Mouse (Mus musculus): ENCODE results near the gene Tmem200b.

Gene Tmem200b

GRCm38 (mm10) chr4:131910237-131910994, 11.2 kb upstream of the Tmem200b start:
- DNase-seq (ENCODE audit: low spot score): no peak

DNA sequence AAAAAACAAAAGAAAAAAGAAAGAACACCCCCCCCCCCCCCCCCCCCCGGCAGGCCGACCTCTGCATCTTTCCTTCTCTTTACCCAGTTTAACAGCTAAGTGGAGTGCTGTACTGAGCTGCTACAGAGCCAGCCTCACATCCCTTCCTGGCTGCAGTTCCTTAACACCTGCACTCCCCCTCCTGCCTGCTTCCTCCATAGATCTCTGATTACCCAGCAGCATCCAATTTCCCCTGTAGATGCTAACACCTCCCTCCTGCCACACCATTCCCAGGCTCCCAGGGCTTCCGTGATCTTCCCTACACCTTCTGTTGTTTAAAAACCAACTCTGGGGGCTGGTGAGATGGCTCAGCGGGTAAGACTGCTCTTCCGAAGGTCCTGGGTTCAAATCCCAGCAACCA, 10.1 kb upstream of the Tmem200b start:
- DNase-seq (ENCODE audit: low spot score): no peak

- no peak for DNase-seq (ENCODE audit: low spot score)
These were observed 8.0 kb upstream of the Tmem200b start for GRCm38 (mm10) chr4:131913526-131913925.

GRCm38 (mm10) chr4:131914046-131914643, 7.4 kb upstream of the Tmem200b start:
- no peak for DNase-seq (ENCODE audit: low spot score)

GRCm38 (mm10) chr4:131914891-131915469, 6.6 kb upstream of the Tmem200b start:
- DNase-seq (ENCODE audit: low spot score): no peak

GRCm38 (mm10) chr4:131915821-131916328, 5.7 kb upstream of the Tmem200b start:
- DNase-seq (ENCODE audit: low spot score): no peak

- peak; percentile 65 for DNase-seq (ENCODE audit: low spot score)
These were observed 5.1 kb upstream of the Tmem200b start for GRCm38 (mm10) chr4:131916425-131916824.

GRCm38 (mm10) chr4:131917010-131917555, 4.5 kb upstream of the Tmem200b start:
- DNase-seq (ENCODE audit: low spot score): no peak

DNA sequence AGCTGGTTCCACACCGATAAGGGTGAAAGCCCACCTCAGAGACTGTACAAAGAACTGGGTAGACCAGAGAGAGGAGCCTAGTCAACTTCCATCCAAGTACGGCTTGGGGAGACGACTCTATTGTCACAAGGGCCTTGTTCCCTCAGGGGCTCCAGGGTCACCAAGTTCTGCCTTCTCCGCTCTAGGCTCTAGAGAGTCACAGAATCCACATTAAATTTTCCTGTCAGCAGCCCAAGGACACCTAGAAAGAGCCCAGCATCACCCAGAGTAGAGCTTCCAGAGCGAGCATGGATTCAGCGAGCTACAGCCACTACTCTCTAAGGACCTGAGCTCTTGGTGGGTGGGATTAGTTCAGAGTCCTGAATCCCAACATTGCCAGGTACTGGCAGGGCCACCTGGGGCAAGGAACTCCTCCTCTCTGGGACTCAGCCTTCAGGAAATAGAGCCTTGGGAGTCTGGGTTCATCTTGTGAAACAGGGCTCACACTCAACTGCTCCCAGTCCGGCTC, 3.5 kb upstream of the Tmem200b start:
- DNase-seq (ENCODE audit: low spot score): no peak

DNA sequence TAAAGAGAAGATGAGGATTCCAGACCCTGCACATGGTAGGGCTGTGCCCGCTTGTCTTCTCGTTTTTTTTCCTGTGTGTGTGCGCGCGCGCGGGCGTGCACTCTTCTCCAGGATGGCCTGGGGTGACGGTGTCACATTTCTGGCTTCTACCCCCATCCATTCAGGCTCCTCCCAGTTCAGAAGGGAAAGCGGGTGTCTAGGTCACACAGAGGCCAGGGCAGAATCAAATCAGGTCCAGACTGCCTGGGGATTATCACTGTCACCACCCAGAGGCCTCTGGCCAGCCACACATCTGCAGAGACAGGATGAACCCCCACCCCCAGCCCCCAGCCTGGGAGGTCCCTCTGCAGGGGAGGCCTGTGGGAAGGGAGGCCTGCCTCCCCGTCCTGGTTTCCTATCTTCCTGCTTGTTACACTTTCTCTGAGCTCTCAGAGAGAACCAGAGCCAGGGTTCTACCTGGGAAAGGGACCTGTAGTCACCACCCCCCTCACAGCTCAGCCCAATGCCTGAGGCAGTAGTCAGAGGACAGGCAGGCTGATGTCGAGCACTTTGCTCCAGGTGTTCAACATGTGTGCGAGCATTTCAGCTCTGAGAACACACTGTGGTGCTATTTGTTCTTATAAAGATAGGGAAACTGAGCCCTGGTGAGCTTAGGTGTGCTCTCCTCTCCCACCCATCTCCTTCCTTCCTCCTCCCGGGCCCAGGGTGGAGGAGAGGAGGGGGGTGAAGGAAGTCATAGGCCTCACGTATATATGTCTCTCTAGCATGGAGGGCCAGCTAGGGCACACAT, 2.7 kb upstream of the Tmem200b start:
- DNase-seq (ENCODE audit: low spot score): no peak

DNA sequence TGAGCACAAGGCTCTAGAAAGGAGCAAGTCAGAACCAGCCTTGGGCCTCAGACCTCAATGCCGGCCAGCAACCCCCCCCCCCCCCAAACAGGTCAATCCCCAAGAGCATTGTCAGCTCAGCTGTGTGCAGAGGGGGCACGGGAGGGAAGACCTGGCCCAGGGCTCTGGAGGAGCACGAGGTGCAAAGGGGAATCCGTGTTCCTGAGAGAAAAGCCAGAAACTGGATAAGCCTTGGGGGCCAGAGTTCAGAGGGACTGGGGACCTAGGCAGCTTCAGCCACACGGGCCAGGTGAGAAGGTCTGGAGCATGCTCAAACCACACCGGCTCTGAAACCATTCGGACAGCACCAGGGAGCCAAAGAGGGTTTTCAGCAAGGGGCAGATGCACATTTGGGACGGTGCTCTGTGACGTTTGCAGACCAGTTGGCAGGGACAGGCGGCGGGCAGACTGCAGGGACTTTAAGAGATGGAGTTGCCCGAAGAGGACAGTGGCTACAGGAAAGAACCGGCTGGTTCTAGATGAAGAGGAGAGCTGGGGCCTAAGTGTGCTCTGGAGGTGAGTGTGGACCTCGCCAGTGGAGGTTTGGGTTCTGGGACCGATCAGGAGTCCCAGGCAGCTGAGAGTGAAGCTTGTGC, 1.9 kb upstream of the Tmem200b start:
- no peak for DNase-seq (ENCODE audit: low spot score)

DNA sequence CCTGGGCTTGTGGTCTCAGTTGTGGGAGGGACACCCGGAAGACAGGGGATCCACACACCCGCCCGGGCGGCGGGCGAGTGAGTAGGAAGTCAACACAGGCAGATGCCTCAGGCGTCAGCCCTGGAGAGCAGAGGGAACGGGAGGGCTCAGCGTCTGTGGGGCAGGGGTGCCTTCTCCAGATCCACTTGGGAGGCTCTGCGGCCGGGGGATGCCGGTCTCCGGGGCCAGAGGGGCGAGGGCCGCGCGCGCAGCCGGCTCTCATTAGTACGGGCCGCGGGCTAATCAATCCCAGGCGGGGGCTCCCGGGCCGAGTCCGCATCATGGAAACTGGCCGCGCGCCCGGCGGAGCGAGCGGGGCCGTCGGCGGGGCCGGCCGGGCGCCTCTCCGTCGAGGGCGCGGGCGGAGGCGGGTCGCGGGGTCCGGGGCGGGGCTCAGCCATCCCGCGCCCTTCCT, 1.4 kb upstream of the Tmem200b start:
- no peak for DNase-seq (ENCODE audit: low spot score)

- no peak for DNase-seq (ENCODE audit: low spot score)
These were observed 798 bp upstream of the Tmem200b start for GRCm38 (mm10) chr4:131920595-131921351.

- no peak for DNase-seq (ENCODE audit: low spot score)
These were observed 833 bp downstream of the Tmem200b start for GRCm38 (mm10) chr4:131922404-131922803.

DNA sequence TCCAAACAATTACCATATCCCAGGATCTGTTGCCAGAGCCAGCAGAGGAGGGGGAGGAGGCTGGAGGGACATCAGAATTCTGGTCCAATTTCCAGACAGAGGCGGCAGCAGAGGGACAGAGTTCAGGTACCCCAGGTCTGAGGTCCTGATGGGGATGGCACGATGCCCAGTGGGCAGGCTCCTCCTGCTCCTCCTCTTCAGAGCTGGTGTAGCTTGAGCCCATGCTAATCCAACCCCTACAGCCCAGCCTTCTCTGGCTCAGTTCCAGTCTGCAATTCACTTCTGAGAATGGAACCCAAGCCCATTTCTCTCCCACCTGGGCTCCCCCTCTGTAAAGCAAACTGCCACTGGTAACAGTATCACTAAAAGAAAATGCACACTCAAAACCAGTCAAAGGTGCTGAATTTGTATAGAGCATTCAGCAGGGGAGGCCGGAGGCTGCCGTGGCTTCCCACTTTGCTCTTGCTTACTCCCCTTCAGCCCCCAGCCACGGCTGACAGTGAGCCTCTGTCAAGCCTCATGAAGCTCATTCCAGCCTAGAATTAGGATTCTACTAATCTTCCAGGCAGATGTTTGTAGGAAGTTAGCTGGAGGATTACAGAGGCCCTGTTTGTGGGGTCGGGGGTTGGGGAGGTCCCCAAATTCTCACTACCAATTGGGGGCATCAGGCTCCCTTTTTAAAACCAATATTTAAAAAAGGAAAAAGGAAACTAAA, 2.7 kb downstream of the Tmem200b start:
- DNase-seq (ENCODE audit: low spot score): no peak

DNA sequence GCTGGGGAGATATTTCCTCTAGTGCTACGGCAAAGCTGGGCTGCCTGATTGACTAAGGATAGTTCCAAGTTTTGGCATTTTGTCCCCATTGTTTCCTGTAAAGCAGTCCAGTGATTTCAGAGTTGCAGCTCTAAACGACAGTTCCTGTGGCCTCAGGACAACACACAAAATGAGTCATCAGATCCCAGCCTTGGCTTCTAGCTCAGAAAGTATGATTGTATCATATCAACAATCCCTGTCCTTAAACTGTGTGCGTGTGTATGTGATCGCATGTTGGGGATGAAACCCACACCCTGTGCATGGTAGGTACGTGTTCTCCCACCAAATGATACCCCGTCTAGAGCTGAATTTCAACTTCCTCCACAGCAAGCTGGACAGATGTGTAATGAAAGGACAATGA, 7.6 kb downstream of the Tmem200b start:
- DNase-seq (ENCODE audit: low spot score): no peak

DNA sequence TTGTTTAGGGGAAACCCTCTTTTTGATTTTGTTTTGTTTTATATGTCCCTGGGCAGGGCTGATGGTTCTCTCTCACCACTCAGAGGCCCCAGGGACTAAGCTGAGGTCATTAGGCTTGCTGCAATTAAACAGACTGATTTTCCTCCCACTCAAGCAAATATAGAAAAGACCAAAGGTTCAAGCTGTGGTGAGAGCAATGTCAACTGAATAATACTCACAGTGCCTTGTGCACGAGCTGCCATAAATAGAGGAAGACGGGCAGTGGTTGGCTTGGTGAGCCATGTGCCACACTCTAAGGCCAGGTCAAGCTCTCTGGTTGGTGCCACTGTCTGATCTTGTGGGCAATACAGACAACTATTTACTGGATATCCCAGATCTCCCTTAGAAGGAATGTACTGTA, 17.9 kb downstream of the Tmem200b start:
- DNase-seq (ENCODE audit: low spot score): no peak

DNA sequence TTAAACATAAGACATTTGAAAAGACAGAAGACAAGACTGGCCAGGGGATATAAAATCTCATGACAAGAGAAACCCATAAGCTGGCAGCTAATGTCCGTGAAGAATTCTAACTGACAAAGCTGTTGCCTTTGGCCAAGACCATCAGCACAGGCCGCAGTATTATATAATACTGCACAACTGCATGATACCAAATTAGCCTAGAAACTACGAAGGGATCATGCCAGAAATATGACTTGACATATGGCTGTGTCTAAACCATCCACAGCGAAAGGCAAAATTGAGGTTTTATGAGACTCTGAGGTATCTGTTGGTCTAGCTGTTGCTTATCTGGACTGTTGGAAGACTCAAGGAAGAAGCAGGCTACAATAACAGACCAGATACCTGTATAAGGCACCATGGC, 19.3 kb downstream of the Tmem200b start:
- DNase-seq (ENCODE audit: low spot score): no peak

DNA sequence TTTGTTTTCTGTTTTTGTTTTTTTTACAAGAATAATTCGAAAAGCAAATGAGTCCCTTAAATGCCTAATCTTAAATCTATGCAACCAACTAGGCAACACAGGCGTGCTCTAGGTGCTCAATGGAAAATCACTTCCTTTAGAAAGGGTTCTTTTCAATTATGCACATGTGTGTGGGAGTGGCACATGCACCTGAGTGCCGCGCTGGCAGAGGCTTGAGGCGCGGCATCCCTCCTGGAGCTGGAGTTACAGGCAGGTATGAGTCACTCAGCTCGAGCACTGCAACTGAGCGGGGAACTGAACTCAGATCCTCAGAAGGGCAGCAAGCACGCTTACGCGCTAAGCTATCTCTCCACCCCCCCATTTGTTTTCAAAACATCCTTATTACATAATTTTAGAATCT, 26.3 kb downstream of the Tmem200b start:
- no peak for DNase-seq (ENCODE audit: low spot score)

GRCm38 (mm10) chr4:131949903-131950302, 28.3 kb downstream of the Tmem200b start:
- DNase-seq (ENCODE audit: low spot score): no peak
